Mouse (Mus musculus) thymus, postnatal 25 days (tissue): Measurements from ENCODE around the gene Vav2.

Experiments
- DNase-seq: peaks from one replicate; pipeline ENCODE4 v3.0.0; 2022

The Vav2 gene

GRCm38 (mm10) chr2:27314269-27314668, 112.6 kb downstream of the Vav2 start:
- no peak for DNase-seq

GRCm38 (mm10) chr2:27312500-27312899, 114.3 kb downstream of the Vav2 start:
- no peak for DNase-seq

DNA sequence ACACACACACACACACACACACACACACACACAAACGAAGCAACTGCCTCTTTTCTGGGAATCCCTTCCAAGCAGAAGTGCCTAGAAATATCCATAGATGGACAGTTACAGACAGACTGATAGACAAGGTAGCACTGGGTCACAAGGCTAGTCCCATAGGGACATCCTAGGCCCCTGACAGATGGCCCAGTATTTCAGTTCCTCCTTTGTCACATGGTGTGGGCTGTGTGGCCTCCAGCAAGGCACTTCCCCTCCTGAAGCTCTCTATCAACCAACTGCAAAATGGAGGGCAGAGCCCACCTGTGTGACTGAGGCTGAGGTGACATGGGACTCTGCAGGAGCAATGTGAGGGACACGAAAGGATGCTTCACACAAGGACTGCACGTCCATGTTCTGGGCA, 115.2 kb downstream of the Vav2 start:
- no peak for DNase-seq

GRCm38 (mm10) chr2:27310908-27311307, 115.9 kb downstream of the Vav2 start:
- DNase-seq, result no peak

- no peak for DNase-seq
These were observed 116.6 kb downstream of the Vav2 start for GRCm38 (mm10) chr2:27310221-27310620.

- DNase-seq, result no peak
These were observed 120.2 kb downstream of the Vav2 start for GRCm38 (mm10) chr2:27306628-27307027.

GRCm38 (mm10) chr2:27304741-27305140, 122.1 kb downstream of the Vav2 start:
- no peak for DNase-seq

- no peak for DNase-seq
These were observed 122.8 kb downstream of the Vav2 start for GRCm38 (mm10) chr2:27304074-27304473.

GRCm38 (mm10) chr2:27301444-27302111, 125.3 kb downstream of the Vav2 start:
- no peak for DNase-seq

- DNase-seq, result no peak
These were observed 125.9 kb downstream of the Vav2 start for GRCm38 (mm10) chr2:27300725-27301443.

DNA sequence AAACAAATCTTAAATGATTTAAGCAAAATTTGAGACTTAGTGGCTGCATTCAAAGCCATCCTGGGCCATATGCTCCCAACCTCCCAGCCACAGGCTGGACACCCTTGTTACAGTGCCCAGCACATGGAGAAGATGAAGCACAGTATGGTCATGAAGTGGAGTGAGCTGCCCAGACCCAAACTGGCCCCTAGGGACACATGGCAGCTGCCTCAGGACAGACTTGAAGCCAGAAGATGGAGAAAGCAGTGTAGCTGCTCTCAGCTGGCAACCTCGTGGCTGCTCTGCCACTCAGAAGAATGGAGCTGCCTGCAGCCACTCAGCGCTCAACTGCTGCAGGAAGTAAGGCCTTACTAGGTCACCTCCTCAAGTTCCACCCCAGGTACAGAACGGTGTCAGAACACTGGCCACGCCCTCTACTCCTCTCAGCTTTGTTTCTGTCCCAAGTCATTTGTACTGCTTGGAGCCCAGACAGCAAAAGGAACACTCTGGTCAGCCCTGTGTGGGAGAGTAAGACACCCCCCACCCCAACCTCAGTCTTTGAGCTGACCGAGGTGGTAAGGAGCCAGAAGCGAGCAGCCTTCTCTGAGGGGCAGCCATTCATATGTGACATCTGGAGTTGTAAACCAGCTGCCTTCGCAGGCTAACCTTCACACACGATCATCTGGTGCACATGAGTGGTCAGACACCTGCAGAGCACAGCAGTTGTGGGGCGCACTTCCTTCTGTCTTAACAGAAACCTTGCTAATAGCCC, 130.0 kb downstream of the Vav2 start:
- DNase-seq, result peak; percentile 69

GRCm38 (mm10) chr2:27294777-27295176, 132.1 kb downstream of the Vav2 start:
- no peak for DNase-seq

DNA sequence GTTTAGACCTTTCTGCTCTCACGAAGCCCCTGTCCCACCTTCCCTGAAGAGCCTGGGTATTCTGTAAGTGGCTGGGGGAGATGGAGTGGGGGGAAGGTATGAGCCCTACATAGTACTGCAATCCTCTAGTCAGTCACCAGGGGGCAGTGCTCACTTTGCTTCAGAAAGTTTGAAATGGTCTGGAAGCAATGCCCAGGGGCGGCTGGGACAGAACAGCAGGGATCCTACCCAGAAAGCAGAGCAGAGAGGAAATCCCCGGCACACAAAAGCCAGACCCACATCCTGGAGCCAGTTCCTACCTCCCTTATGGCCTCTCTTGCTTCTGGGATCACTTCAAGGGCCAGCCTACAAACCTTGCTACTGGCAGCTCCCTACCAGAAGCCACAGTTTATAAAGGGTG, 137.8 kb downstream of the Vav2 start:
- peak; percentile 85 for DNase-seq

- no peak for DNase-seq
These were observed 139.7 kb downstream of the Vav2 start for GRCm38 (mm10) chr2:27286971-27287710.

GRCm38 (mm10) chr2:27284441-27284840, 142.4 kb downstream of the Vav2 start:
- no peak for DNase-seq

DNA sequence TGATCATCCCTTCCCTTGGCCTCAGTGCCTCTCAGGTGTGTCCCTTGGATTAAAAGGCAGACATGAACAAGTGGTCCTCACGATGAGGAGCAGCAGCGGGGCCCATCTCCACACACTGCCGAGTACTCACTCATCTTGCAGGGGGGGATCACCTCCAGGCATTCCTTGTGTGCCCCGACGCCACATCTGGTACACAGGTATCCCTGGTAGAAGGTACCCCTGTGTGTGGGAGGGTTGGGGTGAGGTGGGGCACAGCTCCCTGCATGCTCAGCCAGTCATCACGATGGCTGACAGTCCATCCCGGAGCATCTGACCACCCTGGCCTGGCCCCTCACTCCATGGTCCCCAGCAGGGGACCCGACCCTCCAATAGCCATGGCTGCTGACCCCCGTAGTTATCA, 145.1 kb downstream of the Vav2 start:
- DNase-seq, result no peak

DNA sequence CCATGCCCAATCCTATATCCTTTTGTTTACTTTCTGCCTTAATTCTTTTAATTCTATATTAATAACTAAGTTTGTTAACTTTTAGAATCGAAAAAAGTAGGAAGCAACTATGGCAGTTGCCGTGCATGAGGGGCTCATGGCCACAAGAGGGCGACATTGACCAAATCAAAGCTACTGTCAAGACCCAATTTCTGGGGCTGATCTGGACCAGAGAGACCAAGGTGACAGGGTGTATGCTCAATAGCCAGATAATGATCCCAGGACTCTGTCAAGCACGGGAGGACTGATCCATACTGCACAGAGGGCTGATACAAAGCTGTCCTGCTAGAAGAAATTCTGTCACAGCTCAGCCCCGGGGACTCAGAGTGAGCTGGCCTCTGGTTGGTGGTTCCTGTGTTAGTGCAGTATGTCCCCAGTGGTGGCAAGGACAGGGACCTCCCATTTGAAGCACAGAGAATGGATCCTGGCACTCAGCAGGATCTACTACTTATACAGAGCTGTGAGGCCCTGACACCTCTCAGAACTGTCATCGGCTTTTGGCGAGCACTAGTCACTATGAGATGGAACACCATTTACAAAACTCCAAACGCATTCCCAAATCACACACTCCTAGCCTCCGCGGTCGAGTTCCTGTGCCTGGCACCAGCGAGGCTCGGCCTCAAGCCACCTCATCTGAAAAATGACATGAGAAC, 145.8 kb downstream of the Vav2 start:
- peak; percentile 74 for DNase-seq

- DNase-seq, result no peak
These were observed 148.0 kb downstream of the Vav2 start for GRCm38 (mm10) chr2:27278859-27279258.

- DNase-seq, result no peak
These were observed 158.5 kb downstream of the Vav2 start for GRCm38 (mm10) chr2:27268325-27268724.

- no peak for DNase-seq
These were observed 161.0 kb downstream of the Vav2 start for GRCm38 (mm10) chr2:27265819-27266218.

GRCm38 (mm10) chr2:27262984-27263383, 163.8 kb downstream of the Vav2 start:
- DNase-seq, result no peak

- DNase-seq, result no peak
These were observed 175.4 kb downstream of the Vav2 start for GRCm38 (mm10) chr2:27251434-27251833.

DNA sequence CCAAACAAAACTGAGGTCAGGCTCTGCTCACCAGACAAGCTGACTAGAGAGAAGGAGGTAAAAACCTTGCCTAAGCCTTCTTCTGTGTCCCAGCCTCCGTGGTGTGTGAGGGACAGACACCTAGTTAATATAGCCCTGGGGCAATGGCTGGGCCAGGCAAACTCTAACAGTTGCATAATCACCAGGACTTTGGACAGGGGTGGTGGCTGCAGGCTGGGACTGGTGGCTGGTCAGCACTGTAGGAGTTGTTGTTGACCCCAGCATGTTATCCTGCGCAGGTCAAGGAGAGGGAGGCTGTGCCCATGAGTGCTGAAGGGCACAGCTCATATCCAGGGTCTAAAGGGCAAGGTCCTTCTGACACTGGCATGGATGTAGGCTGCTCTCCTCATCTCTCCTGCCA, 178.6 kb downstream of the Vav2 start, which contains the start of gene Sardh:
Gene Sardh, minus strand, starts transcription at position 127 of the 400 bp plus-strand sequence.
- DNase-seq, result no peak
